Mouse (Mus musculus) limb, embryonic 13.5 days (tissue): ENCODE results near the gene Ankib1. TPM values are rescaled to one million over a fixed set of nuclear protein-coding genes. Genes with fewer than 3 reads are reported as not detected.
"Not testable (repeated sequence)": the region's sequence is repeated elsewhere in the genome, so short reads cannot be mapped to it uniquely, and the experiment has no call there.

Experiments
- ATAC-seq: fragments of 200-750 bp; cut with Nextera tagmentation; 2 replicates; pipeline ENCODE4 v1.8.0; 2017; ENCODE audit warnings: low read depth, moderate number of reproducible peaks, moderate TSS enrichment; ENCODE audit not compliant: low FRiP score
- H3K27ac ChIP-seq: fragments of 300-500 bp; sonication (generic); 2 replicates; pipeline ENCODE4 v1.5.1; 2015; ENCODE audit warnings: inconsistent platforms, mild to moderate bottlenecking, moderate library complexity
- H3K27me3 ChIP-seq: fragments of 300-500 bp; sonication (generic); 2 replicates; pipeline ENCODE4 v1.6.1; 2015; ENCODE audit warnings: mild to moderate bottlenecking, inconsistent platforms
- H3K36me3 ChIP-seq: fragments of 300-500 bp; sonication (generic); 2 replicates; pipeline ENCODE4 v1.6.1; 2015; ENCODE audit warnings: inconsistent platforms, mild to moderate bottlenecking, moderate library complexity
- H3K4me1 ChIP-seq: fragments of 300-500 bp; sonication (generic); 2 replicates; pipeline ENCODE4 v1.6.1; 2015; ENCODE audit warnings: inconsistent platforms
- H3K4me2 ChIP-seq: fragments of 300-500 bp; sonication (generic); replicated peaks from 2 replicates; pipeline ENCODE4 v1.6.1; 2015; ENCODE audit warnings: inconsistent platforms, mild to moderate bottlenecking, moderate library complexity
- H3K4me3 ChIP-seq: fragments of 300-500 bp; sonication (generic); 2 replicates; pipeline ENCODE4 v1.5.1; 2015; ENCODE audit warnings: moderate library complexity, mild to moderate bottlenecking, inconsistent platforms
- H3K9ac ChIP-seq: fragments of 300-500 bp; sonication (generic); 2 replicates; pipeline ENCODE4 v1.6.1; 2015; ENCODE audit warnings: mild to moderate bottlenecking, inconsistent platforms
- H3K9me3 ChIP-seq: fragments of 300-500 bp; sonication (generic); 2 replicates; pipeline ENCODE4 v1.6.1; 2016; ENCODE audit warnings: inconsistent platforms
- WGBS: fragments of 180-500 bp; shearing (Covaris S2); methylation state at CpG from one replicate; pipeline ENCODE4 v1.1.7; 2015; 5-methylcytosine and 5-hydroxymethylcytosine counted together
- polyA plus RNA-seq: library from polyadenylated mRNA; unstranded; fragments of >200 nt; fragmentation: Nextera tagmentation; extraction: Ambion mirVana; gene quantifications from 2 replicates; pipeline ENCODE4 v1.2.1, GENCODE M21; 2015

Ankib1 gene
- polyA plus RNA-seq, result 11.2 and 11.8 TPM in 2 replicates

DNA sequence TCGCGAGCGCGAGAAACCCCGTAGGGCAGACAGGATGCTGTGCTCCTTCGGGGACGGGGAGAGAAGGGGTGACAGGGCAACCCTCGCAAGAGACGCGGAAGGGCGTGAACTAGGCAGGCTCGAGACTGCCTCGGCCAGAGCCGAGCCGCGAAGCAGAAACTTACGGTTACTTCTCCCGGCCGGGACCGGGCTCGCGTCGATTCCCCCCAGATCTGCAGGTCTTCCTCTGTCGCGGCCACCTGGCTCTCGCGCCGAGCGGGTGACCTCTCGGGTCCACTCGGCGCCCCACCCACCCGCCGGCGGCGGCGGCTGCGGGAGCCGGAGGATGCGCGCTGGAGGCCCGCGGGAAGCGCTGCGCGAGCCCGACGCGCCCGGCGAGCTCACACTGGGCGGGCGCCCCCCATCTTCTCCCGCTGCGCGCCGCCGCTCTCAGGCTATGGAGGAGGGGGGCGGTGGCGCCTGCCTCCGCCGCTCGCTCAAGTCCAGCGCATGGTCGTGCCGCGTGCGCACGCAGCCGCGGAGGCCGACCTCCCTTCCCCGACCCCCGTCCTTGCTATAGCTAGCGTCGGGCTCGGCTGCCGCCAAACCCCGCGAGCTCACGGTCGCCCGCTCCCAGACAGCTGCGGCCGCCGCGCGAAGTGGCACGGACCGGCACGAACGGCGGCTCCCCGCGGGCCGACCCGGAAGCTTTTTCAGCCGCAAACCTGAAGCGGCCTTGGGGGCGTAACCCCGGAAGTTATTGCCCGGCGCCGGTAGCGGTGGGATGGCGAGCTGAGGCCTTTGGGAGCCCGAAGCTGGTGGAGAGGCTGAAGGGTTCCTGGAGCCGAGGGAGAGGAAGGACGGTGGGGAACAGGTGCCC is at the start of gene Ankib1, which contains the start of gene Krit1:
Gene Ankib1 (minus strand): TSS at position 493 of the 859 bp plus-strand sequence.
Gene Krit1 (plus strand): TSS at position 752 of the 859 bp plus-strand sequence.
- Histone ChIP-seq H3K27me3 (no peaks in the 10 kb centered on the region), H3K9me3 (no peaks in the 10 kb centered on the region), H3K36me3 (peaks cover 3% of the 10 kb centered on the region; the same call in 1 of the 2 replicates), H3K4me1 (peaks cover 17% of the 10 kb centered on the region), H3K4me2 (peak within 1 kb of the TSS; percentile 89), H3K9ac (peak within 1 kb of the TSS; percentile 89), H3K4me3 (peak within 1 kb of the TSS; percentile 84), H3K27ac (peak within 1 kb of the TSS; percentile 84)
- WGBS, result under 1% methylated on average over 99 of the region's 109 CpGs
- peak; percentile 96 for ATAC-seq

DNA sequence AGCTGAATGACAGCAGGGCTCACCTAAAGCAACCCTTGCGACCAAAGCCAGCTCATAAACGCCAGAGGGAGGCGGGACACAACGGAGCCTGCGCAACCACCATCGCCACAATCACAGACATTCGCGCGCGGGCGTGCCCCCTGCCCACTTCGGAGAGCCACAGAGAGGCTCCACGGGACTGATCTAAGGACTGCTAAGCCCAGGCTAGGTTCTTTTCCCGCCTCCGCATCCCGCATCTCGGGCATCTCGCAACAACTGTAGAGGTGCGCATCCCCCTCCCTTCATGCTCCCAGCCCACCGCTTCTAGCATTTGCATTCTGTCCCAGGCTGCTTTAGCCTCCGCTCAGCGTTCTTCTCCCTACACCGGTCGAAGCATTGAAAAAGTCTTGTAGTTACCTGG is 42.3 kb upstream of the Ankib1 start, which contains the start of gene Lrrd1:
Gene Lrrd1 (plus strand): TSS at position 148 of the 400 bp plus-strand sequence.
- Histone ChIP-seq H3K27ac (no peak within 1 kb of the TSS), H3K4me1 (peaks cover 5% of the 10 kb centered on the region; the same call in 1 of the 2 replicates), H3K9me3 (no peaks in the 10 kb centered on the region), H3K4me3 (peak within 1 kb of the TSS; percentile 44), H3K27me3 (peaks cover 3% of the 10 kb centered on the region; the same call in 1 of the 2 replicates), H3K4me2 (peak within 1 kb of the TSS; percentile 80), H3K9ac (peak within 1 kb of the TSS; percentile 62; the same call in 1 of the 2 replicates), H3K36me3 (peaks cover 13% of the 10 kb centered on the region)
- ATAC-seq, result peak; percentile 28; the same call in 1 of the 2 replicates
- WGBS, result 6% methylated on average over 24 of the region's 24 CpGs

DNA sequence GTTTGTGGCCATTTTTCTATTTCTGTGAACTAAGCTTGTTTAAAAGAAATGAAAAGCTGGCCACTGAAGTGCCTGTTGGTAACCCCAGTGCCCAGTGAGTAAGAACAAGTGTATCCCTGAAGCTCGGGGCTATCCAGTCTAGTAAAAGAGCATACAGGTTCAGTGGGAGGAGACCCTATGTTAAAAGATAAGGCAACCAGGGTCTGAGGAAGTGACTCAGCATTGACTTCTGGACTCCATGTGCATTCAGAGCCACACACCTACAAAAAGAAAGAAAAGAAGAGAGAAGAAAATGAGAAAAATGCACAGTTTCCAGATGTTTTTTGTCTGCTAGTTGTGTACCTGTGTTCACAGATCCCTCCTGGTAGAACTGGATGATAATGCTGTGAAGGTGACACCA is 31.4 kb upstream of the Ankib1 start:
- WGBS, result 81% methylated on average over 1 of the region's 1 CpGs
- H3K9me3 ChIP-seq, result 0 out of 2 replicates have a peak, but pooled peaks cover 5% of the 10 kb centered on the region
- no peak overlapping the region for H3K4me3 ChIP-seq
- ATAC-seq, result no peak
- no peak overlapping the region for H3K4me2 ChIP-seq
- H3K36me3 ChIP-seq, result peaks cover 47% of the 10 kb centered on the region
- no peaks in the 10 kb centered on the region for H3K4me1 ChIP-seq
- H3K9ac ChIP-seq, result no peak overlapping the region
- no peaks in the 10 kb centered on the region for H3K27me3 ChIP-seq
- H3K27ac ChIP-seq, result no peak overlapping the region

DNA sequence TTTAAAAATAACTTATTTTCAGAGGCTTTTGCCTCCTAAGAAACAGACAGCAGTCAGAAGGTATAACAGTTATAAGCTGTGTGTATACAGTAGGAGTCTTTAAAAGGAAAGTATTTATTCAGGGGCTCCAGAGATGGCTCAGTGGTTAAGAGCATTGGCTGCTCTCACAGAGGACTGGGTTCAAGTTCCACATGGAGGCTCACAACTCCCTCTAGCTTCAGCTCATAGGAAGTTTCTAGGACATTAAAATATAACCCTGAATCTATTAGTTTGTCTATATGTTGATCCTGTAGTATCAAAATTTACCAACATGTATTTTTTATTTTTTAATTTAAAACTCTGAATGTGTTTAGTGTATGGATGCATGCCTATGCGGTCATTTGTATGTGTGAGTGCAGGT is 5.7 kb upstream of the Ankib1 start:
- H3K4me1 ChIP-seq, result peaks cover 6% of the 10 kb centered on the region
- H3K9me3 ChIP-seq, result no peaks in the 10 kb centered on the region
- no peaks in the 10 kb centered on the region for H3K27me3 ChIP-seq
- H3K36me3 ChIP-seq, result peaks cover 19% of the 10 kb centered on the region
- H3K27ac ChIP-seq, result no peak overlapping the region
- H3K4me3 ChIP-seq, result no peak overlapping the region
- H3K4me2 ChIP-seq, result no peak overlapping the region
- ATAC-seq, result no peak
- H3K9ac ChIP-seq, result no peak overlapping the region
- WGBS, result 92% methylated on average over 1 of the region's 1 CpGs

DNA sequence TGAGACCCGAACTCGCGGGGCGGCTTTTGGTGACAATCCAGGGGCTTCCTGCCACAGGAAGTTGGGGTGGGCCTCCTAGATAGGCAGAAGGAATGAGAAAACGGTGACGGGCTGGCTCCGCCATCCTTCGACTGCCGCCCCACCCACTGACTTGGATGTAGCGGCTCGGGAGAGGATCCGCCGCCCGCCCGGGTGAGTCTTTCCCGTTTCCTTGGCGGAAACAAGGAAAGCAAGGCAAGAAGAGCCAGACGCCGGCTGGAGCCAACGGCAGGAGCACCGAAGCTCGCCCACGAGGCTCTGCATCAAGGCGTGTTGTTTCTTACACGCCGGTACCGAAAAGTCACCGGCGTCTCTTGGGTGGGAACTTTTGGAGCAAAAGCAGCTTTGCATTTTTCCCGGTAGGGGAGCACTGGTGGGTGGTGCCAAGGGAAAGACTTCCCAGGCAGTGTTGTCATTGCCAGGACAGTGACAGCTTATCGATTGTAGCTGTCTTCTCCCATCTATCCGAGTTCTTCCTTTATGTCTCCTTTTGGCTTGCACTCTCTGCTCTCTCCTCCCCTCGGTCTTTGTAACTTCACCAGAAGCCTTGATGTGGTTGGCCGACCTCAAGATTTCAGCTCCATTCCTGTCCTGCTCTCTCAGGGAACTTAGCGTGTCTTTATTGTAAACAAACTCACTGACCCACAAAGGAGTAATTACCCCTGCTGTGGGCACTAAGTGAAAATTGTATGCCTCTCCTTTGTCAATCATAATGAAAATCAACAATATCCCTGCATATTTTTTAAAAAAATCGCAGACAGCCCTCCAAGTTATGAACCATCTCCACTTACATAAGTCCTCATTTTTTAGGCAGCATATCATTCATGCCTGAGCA is 804 bp upstream of the Ankib1 start:
- WGBS, result under 1% methylated on average over 36 of the region's 36 CpGs
- Histone ChIP-seq H3K36me3 (peaks cover 3% of the 10 kb centered on the region; the same call in 1 of the 2 replicates), H3K9ac (peak overlapping the region; percentile 89), H3K27ac (peak overlapping the region; percentile 84), H3K4me1 (peaks cover 17% of the 10 kb centered on the region), H3K9me3 (no peaks in the 10 kb centered on the region), H3K4me3 (peak overlapping the region; percentile 84), H3K4me2 (peak overlapping the region; percentile 89), H3K27me3 (no peaks in the 10 kb centered on the region)
- ATAC-seq, result peak; percentile 79

DNA sequence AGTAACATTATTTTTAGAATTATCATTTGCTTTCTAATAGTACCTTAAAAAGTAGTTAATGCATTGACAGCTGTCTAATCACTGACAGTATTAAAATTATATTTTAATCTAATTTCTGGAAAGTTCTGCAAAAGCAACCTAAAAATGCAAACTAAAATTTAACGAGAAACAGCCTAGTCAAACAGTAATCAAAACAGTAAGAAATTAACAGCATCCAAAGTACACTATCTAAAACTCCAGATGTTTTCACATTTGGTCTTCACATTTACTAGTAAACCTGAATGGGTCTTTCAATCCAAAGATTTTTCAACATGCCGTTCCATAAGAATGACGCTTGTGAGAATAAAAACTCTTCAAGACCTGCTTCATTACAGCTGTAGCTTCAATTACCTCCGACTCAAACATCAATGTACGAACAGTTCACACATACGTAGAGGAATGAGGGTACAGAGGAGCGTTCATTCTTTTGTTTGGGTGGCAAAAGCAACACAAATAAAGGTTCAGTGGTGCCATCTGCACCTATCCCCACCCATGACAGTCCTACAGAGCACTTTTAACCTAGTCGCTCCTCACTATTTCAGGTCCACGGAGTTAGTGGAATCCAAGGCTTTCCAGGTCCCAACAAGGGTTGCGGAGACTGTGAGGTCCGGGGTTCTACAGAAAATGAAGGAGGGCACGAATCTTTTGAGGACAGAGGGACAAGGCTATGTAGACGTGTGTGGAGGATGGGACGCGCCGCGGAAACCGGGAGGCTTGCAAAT is 873 bp downstream of the Ankib1 start:
- Histone ChIP-seq H3K27me3 (no peaks in the 10 kb centered on the region), H3K9me3 (no peaks in the 10 kb centered on the region), H3K4me2 (peak overlapping the region; percentile 89), H3K27ac (peak overlapping the region; percentile 84; the same call in 1 of the 2 replicates), H3K36me3 (no peaks in the 10 kb centered on the region), H3K4me1 (peaks cover 17% of the 10 kb centered on the region), H3K9ac (peak overlapping the region; percentile 89), H3K4me3 (peak overlapping the region; percentile 84)
- no peak; the same call in 1 of the 2 replicates for ATAC-seq
- WGBS, result 4% methylated on average over 18 of the region's 18 CpGs

DNA sequence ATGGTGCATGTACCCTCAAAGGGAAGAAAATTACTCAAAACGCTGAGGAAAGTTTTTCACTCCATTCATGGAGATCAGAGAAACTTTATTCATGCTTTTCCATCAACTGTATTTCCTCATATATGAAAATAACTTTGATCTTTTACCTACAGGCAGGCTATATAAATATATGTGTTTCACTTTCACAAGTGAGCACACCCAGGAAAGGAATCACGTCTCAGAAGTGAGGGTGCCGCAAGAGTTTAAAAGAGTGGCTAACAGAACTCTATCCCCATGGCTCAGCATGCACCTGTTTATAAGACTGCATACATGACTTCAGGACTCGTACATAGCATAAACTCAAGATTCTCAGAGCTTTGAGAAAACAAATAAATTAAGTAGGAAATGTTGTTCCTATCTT is 1.8 kb downstream of the Ankib1 start:
- Histone ChIP-seq H3K9me3 (no peaks in the 10 kb centered on the region), H3K4me3 (no peak overlapping the region), H3K27ac (no peak overlapping the region), H3K4me2 (peak overlapping the region; percentile 38), H3K9ac (no peak overlapping the region), H3K4me1 (peaks cover 17% of the 10 kb centered on the region), H3K36me3 (no peaks in the 10 kb centered on the region), H3K27me3 (no peaks in the 10 kb centered on the region)
- 74% methylated on average over 4 of the region's 4 CpGs for WGBS
- no peak for ATAC-seq

DNA sequence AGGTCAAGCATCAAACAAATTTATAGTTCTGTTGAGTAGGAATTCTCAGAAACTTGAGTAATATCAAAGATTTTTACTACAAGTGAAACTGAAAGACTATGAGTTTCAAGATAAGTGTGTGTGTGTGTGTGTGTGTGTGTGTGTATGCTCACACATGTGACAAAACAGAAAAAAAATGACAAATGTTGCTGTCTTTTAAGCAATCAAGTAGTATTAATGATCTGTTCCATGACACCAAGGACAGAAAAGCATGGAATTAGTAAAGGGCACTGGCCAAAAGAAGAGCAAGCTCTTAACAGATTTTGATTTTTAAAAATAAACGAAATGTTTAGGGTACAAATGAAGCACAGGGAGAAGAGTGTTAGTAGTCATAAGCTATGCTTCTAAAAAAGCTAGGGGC is 2.7 kb downstream of the Ankib1 start:
- Histone ChIP-seq H3K4me3 (no peak overlapping the region), H3K9ac (no peak overlapping the region), H3K27ac (no peak overlapping the region), H3K36me3 (no peaks in the 10 kb centered on the region), H3K4me2 (no peak overlapping the region), H3K4me1 (peaks cover 17% of the 10 kb centered on the region), H3K27me3 (no peaks in the 10 kb centered on the region), H3K9me3 (no peaks in the 10 kb centered on the region)
- ATAC-seq, result no peak
- WGBS, result 81% methylated on average over 1 of the region's 1 CpGs

DNA sequence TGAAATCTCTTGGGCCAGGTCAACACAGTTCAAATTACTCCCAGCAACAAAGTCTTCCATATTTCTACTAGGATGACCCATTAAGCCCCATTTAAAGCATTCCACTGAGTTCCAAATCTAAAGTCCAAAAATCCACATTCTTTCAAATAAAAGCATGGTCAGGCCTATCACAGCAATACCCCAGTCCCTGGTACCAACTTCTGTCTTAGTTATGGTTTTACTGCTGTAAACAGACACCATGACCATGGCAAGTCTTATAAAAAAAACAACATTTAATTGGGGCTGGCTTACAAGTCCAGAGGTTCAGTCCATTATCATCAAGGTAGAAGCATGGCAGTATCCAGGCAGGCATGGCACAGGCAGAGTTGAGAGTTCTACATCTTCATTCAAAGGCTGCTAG is 4.1 kb downstream of the Ankib1 start:
- not testable (repeated sequence) for ATAC-seq, H3K4me2 ChIP-seq, H3K4me3 ChIP-seq, H3K9me3 ChIP-seq, H3K9ac ChIP-seq, H3K27ac ChIP-seq, H3K36me3 ChIP-seq, H3K27me3 ChIP-seq
- H3K4me1 ChIP-seq, result peaks cover 11% of the 10 kb centered on the region

DNA sequence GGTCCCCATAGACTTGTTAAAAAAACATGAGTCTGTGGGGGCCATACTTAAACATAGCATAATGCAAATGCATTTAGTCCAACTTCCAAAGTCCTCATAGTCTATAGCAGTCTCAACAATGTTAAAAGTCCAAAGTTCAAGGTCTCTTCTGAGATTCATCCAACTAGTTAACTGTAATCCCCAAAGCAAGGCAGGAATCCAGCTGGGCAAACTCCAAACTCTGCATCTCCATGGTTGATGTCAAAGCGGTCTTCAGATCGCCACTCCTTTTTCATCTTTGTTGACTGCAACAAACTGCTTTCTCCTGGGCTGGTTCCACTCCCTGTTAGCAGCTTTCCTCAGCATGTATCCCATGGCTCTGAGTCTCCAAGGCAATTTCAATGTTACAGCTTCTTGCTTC is 5.6 kb downstream of the Ankib1 start:
- H3K27ac ChIP-seq, ATAC-seq, H3K9me3 ChIP-seq, H3K4me3 ChIP-seq, H3K9ac ChIP-seq, H3K36me3 ChIP-seq, H3K4me2 ChIP-seq, H3K27me3 ChIP-seq: not testable (repeated sequence)
- H3K4me1 ChIP-seq, result peaks cover 11% of the 10 kb centered on the region
- WGBS, result 94% methylated on average over 2 of the region's 2 CpGs

DNA sequence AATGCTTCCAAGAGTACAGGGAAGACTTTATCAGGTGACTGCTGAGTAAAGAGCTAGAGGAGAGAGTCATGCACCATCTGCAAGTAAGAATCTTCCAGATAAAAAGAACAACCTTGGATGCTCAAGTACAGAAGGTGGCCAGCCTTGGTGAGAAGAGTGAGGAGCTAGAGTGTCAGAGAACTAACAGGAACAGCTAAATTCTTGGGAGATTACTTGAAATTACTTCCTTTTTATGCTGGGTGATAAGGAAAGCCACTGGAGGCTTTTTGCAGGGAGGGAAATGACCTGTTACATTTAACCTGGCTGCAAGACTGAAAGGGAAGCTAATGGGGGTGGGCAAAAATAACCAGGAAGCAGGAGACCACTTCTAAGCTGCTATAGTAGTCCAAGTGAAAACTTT is 11.7 kb downstream of the Ankib1 start:
- ATAC-seq, result no peak

More for the DNA sequence above, 11.7 kb downstream of the Ankib1 start:
- no peak overlapping the region for H3K4me2 ChIP-seq
- no peak overlapping the region for H3K9ac ChIP-seq
- H3K27me3 ChIP-seq, result no peaks in the 10 kb centered on the region
- H3K9me3 ChIP-seq, result no peaks in the 10 kb centered on the region
- H3K4me3 ChIP-seq, result no peak overlapping the region
- H3K4me1 ChIP-seq, result no peaks in the 10 kb centered on the region
- no peak overlapping the region for H3K27ac ChIP-seq
- H3K36me3 ChIP-seq, result no peaks in the 10 kb centered on the region
